Mouse (Mus musculus): ENCODE measurements around the gene Tmem178b.

DNA sequence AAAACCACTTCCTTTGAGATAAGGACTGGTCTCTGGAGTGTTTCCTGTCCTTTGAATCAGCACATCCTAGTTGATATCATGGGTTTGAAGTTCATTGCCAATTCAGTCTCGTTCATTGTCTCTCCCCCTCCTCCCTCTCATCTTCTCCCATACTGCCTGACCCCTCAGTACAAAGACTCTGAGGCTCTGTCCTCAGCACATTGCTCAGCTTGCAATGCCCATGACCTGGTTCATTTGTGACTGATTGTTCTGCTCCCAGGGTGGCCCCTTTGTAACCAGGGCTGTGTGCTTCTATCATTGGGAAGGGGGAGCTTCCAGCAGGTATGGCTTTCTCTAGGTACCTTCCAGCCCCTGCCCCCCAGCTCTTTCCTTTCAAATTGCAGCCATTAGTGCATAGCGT, 329.5 kb downstream of the Tmem178b start:
- no peak for TF ChIP-seq CTCF (IDR thresholded peaks at IDR 0.05; ENCODE audit: low read depth, low read length)
- no peak for TF ChIP-seq GATA1 (IDR thresholded peaks at IDR 0.05; ENCODE audit: borderline replicate concordance, low read length)
- TF ChIP-seq TAL1 (conservative IDR thresholded peaks at IDR 0.05; ENCODE audit: low read depth, low read length) = no peak
- no peak for TF ChIP-seq POLR2AphosphoS5 (IDR thresholded peaks at IDR 0.05; ENCODE audit: insufficient replicate concordance, low read depth, low read length)
